Comparison of ENCODE assay signal across 29 mouse cellular contexts in the genomic region with DNA sequence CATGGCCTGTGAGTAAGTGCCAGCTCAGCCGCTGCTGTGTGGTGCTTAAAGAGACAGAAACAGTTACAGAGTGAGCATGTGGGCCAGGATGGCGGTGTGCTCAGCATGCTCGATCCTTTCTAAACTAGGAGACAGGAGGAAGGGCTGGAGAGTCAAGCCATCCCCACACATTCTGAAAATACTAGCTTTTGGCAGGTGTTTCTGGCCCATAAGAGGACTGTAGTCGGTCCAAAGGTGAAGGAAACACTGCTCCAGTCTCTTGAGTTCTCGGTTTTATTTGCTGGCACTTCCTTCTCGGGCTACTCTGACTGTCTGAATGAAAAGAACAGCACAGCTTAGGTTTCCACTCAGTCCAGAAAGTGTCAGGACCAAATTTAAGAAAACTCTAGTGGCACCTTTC. TPM values are rescaled to one million over a fixed set of nuclear protein-coding genes. Genes with fewer than 3 reads are reported as not detected.
DNase-seq lines count a peak whose midpoint lies in the region; ATAC-seq and TF ChIP-seq lines count a peak whose summit lies in the region.
"Had no signal": no experiment of that assay in that cellular context is flagged by ENCODE, and none has a peak within 500 bp of the region (broad histone marks: within the 10 kb centered on the region; RNA-seq: fewer than 3 reads in every experiment).

No protein-coding gene starts in this region.

- H3K36me3 ChIP-seq in intestine, embryonic 16.5 days (ENCODE audit: control insufficient read depth, insufficient read depth, low read length): no peaks in the 10 kb centered on the region
- H3K36me3 ChIP-seq in small intestine, adult 2 months (ENCODE audit: control insufficient read depth, insufficient read depth, low read length): no peaks in the 10 kb centered on the region
- H3K36me3 ChIP-seq: embryonic facial prominence, embryonic 12.5 days; forebrain, embryonic 15.5 days; heart, embryonic 12.5 days; hindbrain, embryonic 13.5 days; limb, embryonic 12.5 days; liver, embryonic 13.5 days; midbrain, embryonic 10.5 days; midbrain, embryonic 15.5 days had no signal

- no peak for TF ChIP-seq CTCF in small intestine, adult 2 months (IDR thresholded peaks at IDR 0.05; ENCODE audit: extremely low read depth, insufficient read length, insufficient replicate concordance, low read depth, low read length)

- no peaks in the 10 kb centered on the region for H3K9me3 ChIP-seq in intestine, embryonic 16.5 days (ENCODE audit: control insufficient read depth, low read length)
- H3K9me3 ChIP-seq: embryonic facial prominence, embryonic 12.5 days; forebrain, embryonic 15.5 days; heart, embryonic 12.5 days; hindbrain, embryonic 13.5 days; limb, embryonic 12.5 days; liver, embryonic 13.5 days; midbrain, embryonic 10.5 days; midbrain, embryonic 15.5 days had no signal

- no peak overlapping the region for H3K9ac ChIP-seq in intestine, embryonic 16.5 days (ENCODE audit: low read depth, low read length)
- H3K9ac ChIP-seq: embryonic facial prominence, embryonic 12.5 days; forebrain, embryonic 15.5 days; heart, embryonic 12.5 days; hindbrain, embryonic 13.5 days; limb, embryonic 12.5 days; liver, embryonic 13.5 days; midbrain, embryonic 15.5 days had no signal

- H3K27ac ChIP-seq in intestine, embryonic 16.5 days (ENCODE audit: low read length): peak overlapping the region; percentile 82
- peak overlapping the region; percentile 79 for H3K27ac ChIP-seq in small intestine, adult 2 months (ENCODE audit: insufficient read depth, low read depth, low read length)
- H3K27ac ChIP-seq: embryonic facial prominence, embryonic 12.5 days; forebrain, embryonic 15.5 days; heart, adult 2 months; hindbrain, embryonic 13.5 days; limb, embryonic 12.5 days; liver, embryonic 13.5 days; midbrain, embryonic 10.5 days; midbrain, embryonic 15.5 days had no signal

- 56% methylated on average over 6 of the region's 6 CpGs for WGBS in intestine, embryonic 16.5 days
- 25% methylated on average over 6 of the region's 6 CpGs for WGBS in small intestine, adult 2 months

- TF ChIP-seq POLR2A in small intestine, adult 2 months (IDR thresholded peaks at IDR 0.05; ENCODE audit: low read depth, low read length): no peak

- peaks cover 3% of the 10 kb centered on the region; the same call in 1 of the 2 replicates for H3K4me1 ChIP-seq in intestine, embryonic 16.5 days (ENCODE audit: control insufficient read depth, insufficient read depth, low read length)
- peaks cover 12% of the 10 kb centered on the region for H3K4me1 ChIP-seq in small intestine, adult 2 months (ENCODE audit: control insufficient read depth, insufficient read depth, insufficient read length, low read length)
- H3K4me1 ChIP-seq: embryonic facial prominence, embryonic 12.5 days; forebrain, embryonic 15.5 days; hindbrain, embryonic 13.5 days; limb, embryonic 12.5 days; midbrain, embryonic 10.5 days; midbrain, embryonic 15.5 days had no signal

- ATAC-seq in intestine, embryonic 16.5 days: peak; percentile 86
- no peak for ATAC-seq in cerebellum, adult (ENCODE audit: insufficient number of reproducible peaks, low FRiP score, low TSS enrichment)
- ATAC-seq: forebrain, embryonic 15.5 days; lung, postnatal 0 days; midbrain, embryonic 15.5 days had no signal

- peak; percentile 80 for DNase-seq in kidney, adult 9 months
- no peak for DNase-seq in kidney, postnatal 10 days
- DNase-seq in kidney, postnatal 14 days: peak; percentile 41
- no peak for DNase-seq in spleen, adult 18-20 months
- DNase-seq: adrenal gland, postnatal 10 days; B cell, adult 2 months; cerebellum, adult 11 months; cerebellum, adult 9-10 months; cerebellum, postnatal 36 days; embryo, embryonic 11 days; heart, adult 2 months; heart, postnatal 4 days; layer of hippocampus, adult 9-11 months; liver, embryonic 13.5 days; lung, adult 18-20 months; right cerebral cortex, postnatal 25 days; thymus, adult 2 months; thymus, postnatal 4 days had no signal

- H3K27me3 ChIP-seq in intestine, embryonic 16.5 days (replicated peaks; ENCODE audit: control insufficient read depth, insufficient read depth, low read length): no peaks in the 10 kb centered on the region
- no peaks in the 10 kb centered on the region for H3K27me3 ChIP-seq in small intestine, adult 2 months (ENCODE audit: control insufficient read depth, insufficient read depth, low read length)
- H3K27me3 ChIP-seq: embryonic facial prominence, embryonic 12.5 days; forebrain, embryonic 15.5 days; heart, embryonic 12.5 days; hindbrain, embryonic 13.5 days; limb, embryonic 12.5 days; liver, embryonic 13.5 days; midbrain, embryonic 15.5 days had no signal

- H3K4me2 ChIP-seq in intestine, embryonic 16.5 days (ENCODE audit: low read depth, low read length): no peak overlapping the region
- H3K4me2 ChIP-seq: embryonic facial prominence, embryonic 12.5 days; forebrain, embryonic 15.5 days; heart, embryonic 12.5 days; hindbrain, embryonic 13.5 days; limb, embryonic 12.5 days; liver, embryonic 13.5 days; midbrain, embryonic 15.5 days had no signal

- no peak overlapping the region for H3K4me3 ChIP-seq in intestine, embryonic 16.5 days (ENCODE audit: low read length)
- H3K4me3 ChIP-seq in small intestine, adult 2 months (ENCODE audit: low read depth, low read length): no peak overlapping the region
- H3K4me3 ChIP-seq: embryonic facial prominence, embryonic 12.5 days; forebrain, embryonic 15.5 days; heart, adult 2 months; heart, embryonic 12.5 days; hindbrain, embryonic 13.5 days; limb, embryonic 12.5 days; liver, embryonic 13.5 days; midbrain, embryonic 10.5 days; midbrain, embryonic 15.5 days had no signal

RNA-seq across cellular contexts. Expression of a gene that starts 9.3 kb away (rescaled TPM):
- 928 and 934 TPM in 2 replicates for polyA plus RNA-seq in intestine, embryonic 16.5 days (2015; fragmentation: Nextera tagmentation; extraction: Ambion mirVana)
- polyA plus RNA-seq in small intestine, adult 2 months (2012; rRNA removed): 304 and 652 TPM in 2 replicates

RNA-seq across cellular contexts. Expression of a gene that starts 24.5 kb away (rescaled TPM):
- 1,384 and 1,485 TPM in 2 replicates for polyA plus RNA-seq in intestine, embryonic 16.5 days (2015; fragmentation: Nextera tagmentation; extraction: Ambion mirVana)
- polyA plus RNA-seq in small intestine, adult 2 months (2012; rRNA removed): 40.5 and 74.0 TPM in 2 replicates

RNA-seq across cellular contexts. Expression of a gene that starts 33.1 kb away (rescaled TPM):
- 74.0 and 89.8 TPM in 2 replicates for polyA plus RNA-seq in intestine, embryonic 16.5 days (2015; fragmentation: Nextera tagmentation; extraction: Ambion mirVana)
- polyA plus RNA-seq in small intestine, adult 2 months (2012; rRNA removed): 0.62 and 0.96 TPM in 2 replicates

RNA-seq across cellular contexts. Expression of a gene that starts 47.4 kb away (rescaled TPM):
- polyA plus RNA-seq in intestine, embryonic 16.5 days (2015; fragmentation: Nextera tagmentation; extraction: Ambion mirVana): 20.7 and 22.7 TPM in 2 replicates
- 2.0 and 2.1 TPM in 2 replicates for polyA plus RNA-seq in small intestine, adult 2 months (2012; rRNA removed)

RNA-seq across cellular contexts. Expression of a gene that starts 47.5 kb away (rescaled TPM):
- 21.3 and 22.6 TPM in 2 replicates for polyA plus RNA-seq in intestine, embryonic 16.5 days (2015; fragmentation: Nextera tagmentation; extraction: Ambion mirVana)
- polyA plus RNA-seq in small intestine, adult 2 months (2012; rRNA removed): 5.0 and 8.9 TPM in 2 replicates

Comparison
In these comparisons a context has a peak if more than half of its experiments do, and no peak if none do; other contexts are left out.
1. DNase-seq: peak in kidney, adult 9 months (single experiment) and kidney, postnatal 14 days (single experiment); none in kidney, postnatal 10 days (single experiment) and spleen, adult 18-20 months (0 of 2).
2. RNA of a gene that starts 24.5 kb away (polyA plus RNA-seq): 1,384 to 1,485 TPM in intestine, embryonic 16.5 days; 40.5 to 74.0 TPM in small intestine, adult 2 months; every median in the first group is over 10 times any median in the second.
3. RNA of a gene that starts 33.1 kb away (polyA plus RNA-seq): 74.0 to 89.8 TPM in intestine, embryonic 16.5 days; 0.62 to 0.96 TPM in small intestine, adult 2 months; every median in the first group is over 10 times any median in the second.